Mouse (Mus musculus) Patski (cell line): ENCODE measurements around the gene Dpp10. TPM values are rescaled to one million over a fixed set of nuclear protein-coding genes. Genes with fewer than 3 reads are reported as not detected.

ENCODE experiments used
- ATAC-seq: fragments of 100-300 bp; one replicate; pipeline ENCODE4 v1.8.0; 2021
- CTCF ChIA-PET: fragments of 350-600 bp; sonication (Branson Sonifier 250); formaldehyde crosslinking; loops from one replicate; lab custom pipeline; 2022; ENCODE audit warnings: inconsistent platforms; lab: Charles Lee
- POLR2A ChIA-PET: fragments of 350-600 bp; sonication (Branson Sonifier 250); formaldehyde crosslinking; loops from one replicate; lab custom pipeline; 2022; ENCODE audit warnings: antibody characterized with exemption, inconsistent platforms; lab: Charles Lee
- DNase-seq: peaks from one replicate; pipeline ENCODE4 v3.0.0-alpha.2; 2011; ENCODE audit warnings: low read depth, low spot score
- H3K27me3 ChIP-seq: fragments of 371-371 bp; one replicate; pipeline ENCODE4 v1.5.1; 2021
- CTCF ChIP-seq: fragments of 100-300 bp; IDR thresholded peaks from one replicate; pipeline ENCODE4 v1.5.1; 2021
- in situ Hi-C: fragments of 300-500 bp; cut with MboI; formaldehyde crosslinking; loops from 3 replicates; pipeline ENCODE4 v1.11.1; 2018; ENCODE audit warnings: low pct_unique_long_range_greater_than_20kb, mixed read lengths
- polyA plus RNA-seq: library from polyadenylated mRNA; unstranded; gene quantifications from one replicate; pipeline ENCODE4 v1.2.3, GENCODE M21; 2021

Dpp10 gene
- polyA plus RNA-seq, result under 0.01 TPM

DNA sequence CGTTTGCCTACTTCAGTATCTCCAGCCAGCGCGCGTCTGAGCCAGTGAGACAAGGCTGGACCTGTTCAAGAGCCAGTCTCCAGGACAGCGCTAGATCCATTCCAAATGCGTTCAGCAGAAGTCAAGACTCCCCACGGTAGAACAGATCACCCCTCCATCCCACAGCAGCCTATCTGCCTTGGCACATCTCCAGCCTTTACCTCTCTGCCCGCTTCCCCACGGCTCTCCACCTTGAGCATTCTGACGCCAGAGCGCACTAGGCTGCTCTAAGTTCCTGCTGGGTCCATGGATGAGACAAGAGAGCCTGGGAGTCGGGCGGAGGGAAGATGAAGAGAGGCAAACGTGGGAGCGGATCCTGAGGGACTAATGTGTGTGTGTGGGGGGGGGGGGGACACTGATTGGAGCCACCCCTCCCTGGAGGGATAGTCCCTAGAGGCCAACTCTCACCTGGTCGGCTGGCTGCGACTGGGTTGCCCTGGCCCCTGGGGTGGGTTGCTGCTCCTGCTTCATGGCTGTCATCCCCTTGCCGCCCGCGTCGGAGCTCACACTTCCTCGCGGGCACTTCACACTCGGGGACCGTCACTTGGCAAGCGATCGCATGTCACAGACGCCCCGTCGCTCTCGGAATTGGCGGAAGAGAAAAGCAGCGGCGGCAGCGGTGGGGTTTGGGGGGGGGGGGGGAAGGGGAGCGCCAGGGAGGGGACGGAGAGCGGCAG is at the start of gene Dpp10:
Gene Dpp10, minus strand, starts transcription at position 635 of the 716 bp plus-strand sequence.
- ChIA-PET CTCF (no interaction called here), POLR2A (no interaction called here)
- no peak for ATAC-seq
- DNase-seq, result no peak
- in situ Hi-C loops, result no loop called here
- H3K27me3 ChIP-seq, result peaks cover 14% of the 10 kb centered on the region
- TF ChIP-seq CTCF, result no peak

- TF ChIP-seq CTCF, result no peak
- no peak for DNase-seq
- H3K27me3 ChIP-seq, result peaks cover 10% of the 10 kb centered on the region
- CTCF ChIA-PET, result no interaction called here
- POLR2A ChIA-PET, result no interaction called here
- in situ Hi-C loops, result no loop called here
- ATAC-seq, result no peak
Observed at GRCm38 (mm10) chr1:124048544-124048943, 3.2 kb upstream of the Dpp10 start.

GRCm38 (mm10) chr1:124045761-124046300 is 472 bp upstream of the Dpp10 start:
- DNase-seq (no peak), ATAC-seq (no peak)
- no peak for TF ChIP-seq CTCF
- H3K27me3 ChIP-seq, result peaks cover 14% of the 10 kb centered on the region
- in situ Hi-C loops, result no loop called here
- ChIA-PET CTCF (no interaction called here), POLR2A (no interaction called here)

DNA sequence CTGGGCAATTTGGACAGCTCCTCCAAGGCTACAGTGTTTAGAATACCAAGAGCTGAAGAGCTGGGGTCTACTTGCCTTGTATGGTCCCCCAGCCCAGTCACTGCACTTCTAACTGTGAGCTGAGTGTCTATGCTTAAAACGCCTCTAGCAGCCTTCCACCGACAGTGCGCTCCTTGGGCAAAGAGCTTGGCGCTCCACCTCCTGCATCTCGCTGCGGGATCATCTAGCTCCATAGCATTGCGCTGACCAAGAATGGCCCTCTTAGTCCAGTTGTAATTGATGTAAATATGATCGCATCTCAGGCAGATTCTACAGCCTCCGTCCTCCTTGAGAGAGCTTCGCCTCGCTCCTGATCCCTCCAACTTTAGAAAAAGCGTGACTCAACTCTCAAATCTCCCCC is 1.2 kb downstream of the Dpp10 start:
- no peak for TF ChIP-seq CTCF
- CTCF ChIA-PET, result no interaction called here
- in situ Hi-C loops, result no loop called here
- ATAC-seq, result no peak
- no peak for DNase-seq
- peaks cover 10% of the 10 kb centered on the region for H3K27me3 ChIP-seq
- POLR2A ChIA-PET, result no interaction called here

GRCm38 (mm10) chr1:124043421-124043820 is 1.9 kb downstream of the Dpp10 start:
- TF ChIP-seq CTCF, result no peak
- DNase-seq, result no peak
- ChIA-PET CTCF (no interaction called here), POLR2A (no interaction called here)
- in situ Hi-C loops, result no loop called here
- no peak for ATAC-seq
- peaks cover 10% of the 10 kb centered on the region for H3K27me3 ChIP-seq

DNA sequence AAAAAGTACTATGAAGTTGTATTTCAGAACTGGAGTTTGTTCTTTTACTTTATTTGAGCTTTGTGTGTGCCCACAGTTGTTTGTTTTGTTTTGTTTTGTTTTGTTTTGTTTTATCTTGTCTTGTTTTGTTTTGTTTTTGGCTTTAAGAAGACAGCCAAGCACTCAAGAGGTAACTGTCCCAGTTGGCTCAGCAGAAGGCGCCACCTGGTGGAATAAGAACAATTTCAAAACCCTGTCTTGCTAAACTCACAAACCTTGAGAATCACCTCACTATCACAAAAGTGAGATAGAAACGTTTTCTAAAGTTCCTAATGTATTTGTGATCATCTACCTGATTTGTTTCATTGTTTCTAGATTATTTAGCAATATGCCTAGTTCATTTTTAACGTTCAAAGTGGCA is 3.8 kb downstream of the Dpp10 start:
- TF ChIP-seq CTCF, result peak; percentile 43
- DNase-seq (no peak), ATAC-seq (no peak)
- in situ Hi-C loops, result no loop called here
- peaks cover 3% of the 10 kb centered on the region for H3K27me3 ChIP-seq
- POLR2A ChIA-PET, result no interaction called here
- CTCF ChIA-PET, result no interaction called here

GRCm38 (mm10) chr1:124035306-124035990 is 9.9 kb downstream of the Dpp10 start:
- CTCF ChIA-PET, result no interaction called here
- no peak for DNase-seq
- TF ChIP-seq CTCF, result no peak
- POLR2A ChIA-PET, result no interaction called here
- no peaks in the 10 kb centered on the region for H3K27me3 ChIP-seq
- ATAC-seq, result no peak
- in situ Hi-C loops, result no loop called here

GRCm38 (mm10) chr1:124032677-124033076 is 12.7 kb downstream of the Dpp10 start:
- DNase-seq, result no peak
- ATAC-seq, result no peak
- CTCF ChIA-PET, result no interaction called here
- POLR2A ChIA-PET, result no interaction called here
- H3K27me3 ChIP-seq, result no peaks in the 10 kb centered on the region
- in situ Hi-C loops, result no loop called here
- no peak for TF ChIP-seq CTCF

DNA sequence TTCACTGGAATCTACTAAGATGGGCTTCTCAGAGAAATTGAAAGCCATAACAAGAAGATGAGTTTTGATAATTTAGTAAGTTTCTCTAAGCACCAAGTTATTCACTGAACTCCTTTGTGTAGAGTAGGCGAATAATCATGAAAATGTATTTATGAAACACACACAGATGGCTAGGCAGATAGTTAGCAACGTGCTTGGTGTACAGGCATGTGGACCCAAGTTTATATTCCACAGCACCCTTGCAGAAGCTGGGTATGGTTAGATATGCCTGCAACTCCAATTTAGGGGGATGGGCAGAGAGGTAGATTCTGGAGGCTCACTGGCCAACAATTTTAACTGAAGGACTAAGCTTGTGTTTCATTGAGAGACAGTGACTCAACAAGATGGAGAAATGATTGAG is 13.4 kb downstream of the Dpp10 start:
- no peaks in the 10 kb centered on the region for H3K27me3 ChIP-seq
- no peak for TF ChIP-seq CTCF
- ChIA-PET POLR2A (no interaction called here), CTCF (no interaction called here)
- in situ Hi-C loops, result no loop called here
- ATAC-seq, result no peak
- no peak for DNase-seq

- DNase-seq, result no peak
- ATAC-seq, result no peak
- no peaks in the 10 kb centered on the region for H3K27me3 ChIP-seq
- POLR2A ChIA-PET, result interaction anchor here (0.7 kb wide), 1 partner anchor 21 kb away, joined by 3 read pairs; no protein-coding TSS in a partner anchor
- in situ Hi-C loops, result no loop called here
- CTCF ChIA-PET, result no interaction called here
- TF ChIP-seq CTCF, result no peak
Observed at GRCm38 (mm10) chr1:124002797-124003196, 42.6 kb downstream of the Dpp10 start.

DNA sequence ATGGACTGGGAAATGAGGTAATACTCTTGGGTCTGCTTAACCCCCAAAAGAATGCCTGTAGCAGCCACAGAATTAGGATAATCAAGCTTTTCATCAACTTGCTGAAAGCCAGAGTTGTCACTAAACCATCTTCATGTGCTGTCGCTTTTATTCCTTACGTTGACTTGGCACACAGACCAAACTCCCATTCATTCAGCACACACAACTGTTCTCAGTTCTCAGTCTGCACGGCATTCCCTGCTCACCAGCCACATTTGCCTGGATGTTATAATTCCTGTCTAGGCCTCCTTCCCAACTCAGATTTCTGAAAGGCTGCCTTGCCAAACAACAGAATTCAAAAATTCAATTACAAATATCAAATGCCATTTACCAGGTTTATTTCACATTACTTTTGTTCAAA is 49.6 kb downstream of the Dpp10 start:
- H3K27me3 ChIP-seq, result no peaks in the 10 kb centered on the region
- in situ Hi-C loops, result no loop called here
- DNase-seq (no peak), ATAC-seq (no peak)
- ChIA-PET POLR2A (no interaction called here), CTCF (no interaction called here)
- no peak for TF ChIP-seq CTCF
